Mouse (Mus musculus) naive thymus-derived CD4-positive, alpha-beta T cell, adult 2 months (primary cell): Measurements from ENCODE around the gene Tango2.
A peak's percentile ranks its signal among the peaks of the same experiment; 100 is the strongest.

Source experiments
- DNase-seq: peaks from one replicate; pipeline ENCODE4 v3.0.0-alpha.2; 2011; ENCODE audit warnings: low read depth

The Tango2 gene

DNA sequence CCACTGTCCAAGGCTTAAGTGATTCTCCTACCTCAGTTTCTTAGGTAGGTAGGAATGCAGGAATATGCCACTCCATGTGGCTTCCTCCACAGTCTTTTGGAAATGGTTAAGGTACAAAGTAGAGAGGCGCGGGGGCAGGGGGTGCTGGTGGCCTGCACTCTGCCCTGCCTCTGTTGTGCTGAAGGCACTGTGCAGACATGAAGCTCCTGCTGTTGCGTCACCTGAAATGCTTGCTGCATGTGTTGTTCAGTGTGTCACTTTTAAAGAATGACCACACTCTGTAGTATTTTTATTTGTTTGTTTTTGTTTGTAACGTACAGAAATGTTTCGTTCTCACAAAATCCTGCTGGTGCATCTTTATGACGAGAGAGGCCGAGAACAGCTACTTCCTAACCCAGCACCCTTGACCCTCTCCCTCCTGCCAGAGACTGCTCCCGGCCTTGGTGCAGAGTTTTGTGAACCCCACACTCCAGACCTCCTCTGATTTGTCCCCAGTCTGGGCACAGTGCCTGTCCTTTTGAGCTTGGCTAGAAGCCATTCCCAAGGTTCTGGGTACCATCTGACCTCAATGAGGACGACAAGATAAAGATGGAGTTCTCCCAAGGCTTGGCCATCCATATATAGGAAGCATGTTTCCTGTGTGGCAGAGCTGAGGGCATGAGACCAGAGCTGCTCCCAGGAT lies 35.3 kb upstream of the Tango2 start:
- DNase-seq: no peak

DNA sequence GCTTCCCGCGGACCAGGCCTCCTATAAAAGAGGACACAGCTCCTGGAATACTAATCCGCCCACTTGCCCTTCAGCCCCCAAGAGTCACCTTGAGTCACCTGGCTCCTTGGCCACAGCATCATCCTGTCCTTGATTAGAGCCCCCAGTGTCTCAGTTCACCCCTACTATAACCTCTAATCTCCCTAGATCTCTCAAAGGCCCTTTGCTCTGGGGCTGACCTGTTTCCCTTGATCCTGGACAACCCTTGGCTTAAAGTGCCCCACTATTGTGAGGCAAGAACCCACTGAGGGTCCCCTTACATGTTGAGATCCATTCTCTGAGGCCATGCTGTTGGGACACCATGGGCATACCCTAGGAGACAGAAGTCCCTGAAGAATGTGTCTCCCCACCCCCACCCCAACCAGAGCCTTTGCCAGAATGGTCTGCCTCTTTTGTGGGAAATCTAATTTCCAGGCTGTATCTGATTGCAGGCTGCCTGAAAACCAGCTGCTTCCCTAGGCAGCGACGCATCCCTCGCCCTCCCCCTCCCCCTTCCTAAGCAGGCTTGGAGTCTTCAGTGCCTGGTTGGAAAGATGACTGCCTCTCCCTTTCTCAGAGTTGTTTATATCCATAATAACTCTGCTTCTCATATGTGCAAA lies 33.8 kb upstream of the Tango2 start:
- no peak for DNase-seq

DNA sequence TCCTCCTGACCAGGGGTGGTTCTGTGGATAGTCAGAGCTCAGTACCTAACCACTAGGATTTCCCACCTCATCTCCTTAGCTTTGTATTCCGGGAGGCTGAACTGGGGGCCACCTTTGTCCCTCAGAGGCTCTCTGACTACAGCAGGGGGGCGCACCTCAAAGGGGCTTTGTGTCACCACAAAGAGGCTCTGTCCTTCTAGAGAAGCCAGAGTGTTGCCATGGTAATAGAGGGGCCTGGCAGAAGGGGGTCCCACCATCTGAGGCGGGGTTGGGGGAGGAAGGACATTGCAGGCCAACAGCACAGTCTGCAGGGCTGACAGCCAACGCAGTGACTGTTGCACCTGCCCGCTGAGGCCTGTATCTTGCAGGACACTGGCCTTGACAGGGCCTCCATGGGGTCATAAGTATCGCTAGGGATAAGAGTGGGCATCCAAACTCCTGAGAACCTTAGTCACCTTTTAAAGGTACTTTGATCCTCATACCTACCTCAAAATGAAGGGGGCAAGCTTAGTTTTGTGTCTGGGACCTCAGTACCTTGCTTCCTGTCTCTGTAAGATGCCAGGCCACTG lies 32.7 kb upstream of the Tango2 start:
- DNase-seq: no peak

DNA sequence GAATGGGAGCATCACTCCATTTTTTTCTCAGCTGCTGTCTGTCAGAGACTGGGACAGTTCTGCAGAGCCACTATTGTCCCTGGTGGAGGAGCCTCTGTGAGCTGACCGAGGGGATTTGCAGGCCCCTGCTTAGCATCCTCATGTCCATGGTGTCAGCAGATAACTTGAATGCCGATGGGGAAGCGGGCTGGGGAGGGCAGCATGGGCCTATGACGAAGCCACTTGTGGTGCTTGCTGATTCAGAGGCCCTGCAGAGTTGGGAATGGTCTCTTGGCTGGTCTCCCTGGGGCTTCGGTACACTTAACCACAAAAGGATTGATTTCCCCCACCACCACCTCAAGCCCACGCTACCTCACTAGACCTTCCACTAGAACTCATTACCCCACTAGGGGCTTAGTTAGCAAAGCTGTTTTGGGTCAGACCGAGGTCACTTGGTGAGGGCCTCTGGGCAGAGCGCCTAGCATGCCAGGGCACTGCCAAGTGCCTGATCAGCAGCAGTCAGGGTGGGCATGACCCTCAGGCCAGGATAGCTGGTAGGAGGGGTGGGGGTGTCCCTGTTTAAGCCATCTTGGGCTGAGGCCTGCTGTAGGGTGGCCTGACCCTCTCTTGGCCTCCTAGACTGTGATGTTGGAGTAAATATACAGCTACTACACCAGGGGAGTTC lies 31.6 kb upstream of the Tango2 start:
- no peak for DNase-seq

DNA sequence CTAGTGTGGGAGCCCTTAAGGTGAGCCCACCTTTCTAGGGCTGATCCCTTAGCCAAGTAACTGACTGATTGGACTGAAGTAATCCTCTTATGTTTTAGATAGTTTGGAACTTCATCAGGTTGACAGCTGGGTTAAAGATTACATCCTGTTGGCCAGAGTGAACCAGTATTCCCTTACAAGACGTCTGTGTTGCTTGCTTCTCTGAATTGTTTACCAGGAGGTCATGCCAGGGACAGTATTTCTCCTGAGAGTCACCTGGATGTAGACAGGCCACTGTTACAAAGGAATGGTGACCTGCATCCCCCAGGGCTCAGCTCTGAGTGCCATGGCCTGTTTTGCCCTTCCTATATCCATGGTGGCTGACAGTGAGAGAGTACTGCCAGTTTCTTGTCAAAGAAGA lies 30.6 kb upstream of the Tango2 start:
- DNase-seq: no peak

DNA sequence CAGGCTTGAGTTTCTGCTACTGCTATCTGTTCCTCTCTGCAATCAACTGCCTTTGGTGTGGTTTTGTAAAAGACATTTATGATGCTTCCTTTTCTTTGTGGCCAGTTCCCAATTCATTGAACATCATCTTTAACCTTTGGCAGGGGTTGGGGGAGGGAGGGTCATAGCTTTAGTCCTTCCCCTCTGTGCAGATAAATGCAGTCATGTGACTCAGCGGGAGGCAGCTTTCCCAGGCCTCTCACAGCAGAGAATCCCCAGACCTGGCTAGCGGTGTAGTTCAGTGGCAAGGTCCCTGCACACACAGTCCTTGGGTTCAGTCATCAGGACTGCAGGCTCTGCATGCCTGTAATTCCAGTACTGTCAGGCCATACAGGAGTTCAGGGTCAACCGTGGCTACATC lies 29.3 kb upstream of the Tango2 start:
- peak; percentile 32 for DNase-seq

DNA sequence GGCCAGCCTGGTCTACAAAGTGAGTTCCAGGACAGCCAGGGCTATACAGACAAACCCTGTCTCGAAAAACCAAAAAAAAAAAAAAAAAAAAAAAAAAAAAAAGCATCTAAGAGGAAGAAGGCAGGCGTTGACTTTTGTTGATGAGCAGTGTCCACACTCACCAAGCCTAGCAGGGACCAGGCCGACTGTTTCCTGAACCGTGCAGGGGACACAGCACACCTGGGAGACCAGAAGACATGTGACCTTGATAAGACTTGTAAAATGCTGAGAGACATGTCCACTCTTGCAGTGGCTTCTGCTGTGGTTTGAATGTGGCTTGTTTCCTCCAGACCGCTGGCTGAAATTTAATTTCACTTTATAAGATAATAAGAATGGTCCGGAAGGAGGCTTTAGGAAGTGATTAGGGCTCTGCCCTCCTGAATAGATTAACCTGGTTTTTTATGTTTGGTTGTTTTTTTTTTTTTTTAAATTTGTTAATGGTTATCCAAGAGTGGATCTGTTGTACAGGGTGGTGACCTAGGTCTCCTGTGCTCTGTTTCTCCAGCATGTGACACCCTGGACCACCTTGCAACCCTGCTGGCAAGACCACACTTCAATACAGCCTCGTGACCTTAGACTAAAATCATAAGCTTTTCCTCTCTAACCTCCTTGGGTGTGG lies 28.5 kb upstream of the Tango2 start:
- no peak for DNase-seq

DNA sequence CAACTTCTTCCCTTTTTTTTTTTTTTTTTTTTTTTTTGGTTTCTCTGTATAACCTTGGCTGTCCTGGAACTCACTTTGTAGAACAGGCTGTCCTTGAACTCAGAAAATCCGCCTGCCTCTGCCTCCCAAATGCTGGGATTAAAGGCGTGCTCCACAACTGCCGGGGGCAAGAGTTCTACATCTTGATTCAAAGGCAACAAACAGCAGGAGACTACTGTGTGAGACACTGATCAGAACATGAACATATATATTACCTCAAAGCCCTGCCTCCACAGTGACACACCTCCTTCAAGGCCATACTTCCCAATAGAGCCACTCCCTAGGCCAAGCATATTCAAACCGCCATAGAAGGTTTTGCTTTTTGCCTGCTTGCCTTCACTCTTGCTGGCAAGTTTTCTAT lies 25.7 kb upstream of the Tango2 start:
- DNase-seq: no peak

DNA sequence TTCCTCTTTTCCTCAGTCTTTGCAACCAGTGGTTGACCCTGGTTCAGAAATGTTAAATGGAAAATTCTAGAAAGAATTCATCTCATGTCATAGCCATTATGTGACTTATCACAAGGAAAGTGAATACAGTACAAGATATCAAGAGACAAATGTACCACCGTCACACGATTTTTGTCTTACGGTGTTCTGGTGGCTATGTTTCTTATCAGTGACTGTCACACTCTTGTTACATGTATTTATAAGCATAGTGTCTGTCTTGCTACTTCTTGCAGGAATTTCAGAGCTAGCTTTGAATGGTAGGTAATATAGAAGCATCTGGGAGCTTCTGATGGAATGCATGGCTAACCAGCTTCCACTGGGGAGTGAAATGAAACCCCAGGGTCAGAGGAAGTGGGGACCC lies 22.3 kb upstream of the Tango2 start:
- no peak for DNase-seq

DNA sequence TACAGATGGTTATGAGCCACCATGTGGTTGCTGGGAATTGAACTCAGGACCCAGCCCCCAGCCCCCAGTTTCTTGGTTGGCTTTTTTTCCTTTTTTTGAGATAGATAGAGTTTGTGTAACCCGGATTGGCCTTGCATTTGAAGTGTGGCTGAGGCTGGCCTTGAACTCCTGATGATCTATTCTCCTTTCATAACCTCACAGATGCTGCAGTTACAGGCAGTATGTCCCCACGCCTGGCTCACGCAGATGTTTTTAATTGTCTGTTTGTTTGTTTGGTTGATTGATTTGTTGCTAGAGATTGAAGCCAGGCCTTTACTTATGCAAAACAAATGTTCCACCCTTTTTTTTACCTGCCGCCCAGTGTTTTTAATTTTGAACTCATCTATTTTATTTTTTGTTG lies 18.9 kb upstream of the Tango2 start:
- no peak for DNase-seq

DNA sequence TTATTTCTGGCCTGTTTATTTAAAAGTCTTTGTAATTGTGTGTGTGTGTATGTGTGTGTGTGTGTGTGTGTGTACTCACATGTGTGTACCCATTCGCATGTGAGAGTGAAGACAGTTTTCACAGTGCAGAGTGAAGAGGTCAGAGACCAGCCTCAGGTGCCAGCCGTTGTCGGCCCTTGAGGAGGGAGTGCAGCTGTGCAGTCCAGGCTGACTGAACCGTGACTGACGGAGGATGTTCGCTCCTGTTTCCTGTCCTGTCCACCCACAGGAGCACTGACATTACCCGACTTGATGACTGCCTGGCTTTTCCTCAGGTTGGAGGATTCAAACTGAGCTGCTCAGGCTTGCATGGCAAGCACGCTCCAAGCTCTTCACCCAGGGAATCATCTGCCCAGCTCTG lies 15.0 kb upstream of the Tango2 start:
- no peak for DNase-seq

DNA sequence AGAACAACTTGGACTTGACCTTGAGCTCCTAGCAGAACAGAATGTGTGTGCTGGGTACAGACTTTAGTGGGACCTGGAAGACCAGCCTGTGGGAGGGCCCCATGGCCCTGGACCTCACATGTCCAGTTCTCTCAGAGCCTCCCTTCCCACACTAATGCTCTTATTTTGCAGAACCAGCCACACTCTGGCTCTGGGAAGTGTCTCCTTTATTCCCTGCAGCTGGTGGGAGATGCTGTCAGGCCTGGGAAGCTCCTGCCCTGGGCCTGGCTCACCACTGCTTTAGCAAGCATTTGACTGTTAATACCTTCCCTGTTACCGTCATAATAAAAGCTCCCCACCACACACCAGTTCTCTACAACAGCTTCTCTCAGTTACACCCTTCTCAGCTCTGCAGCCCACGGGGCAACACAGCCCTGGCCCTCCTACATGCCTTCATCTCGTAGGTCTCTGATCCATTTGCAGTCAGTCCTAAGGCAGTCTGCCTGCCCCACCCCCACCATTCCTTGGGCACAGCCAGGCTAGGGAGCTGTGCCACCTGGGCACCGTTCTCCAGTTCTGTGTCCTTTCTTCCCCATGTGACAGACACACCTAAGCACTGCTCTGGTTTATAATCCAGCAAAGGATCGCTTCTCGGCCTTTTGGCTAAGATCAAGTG lies 12.4 kb upstream of the Tango2 start:
- no peak for DNase-seq

DNA sequence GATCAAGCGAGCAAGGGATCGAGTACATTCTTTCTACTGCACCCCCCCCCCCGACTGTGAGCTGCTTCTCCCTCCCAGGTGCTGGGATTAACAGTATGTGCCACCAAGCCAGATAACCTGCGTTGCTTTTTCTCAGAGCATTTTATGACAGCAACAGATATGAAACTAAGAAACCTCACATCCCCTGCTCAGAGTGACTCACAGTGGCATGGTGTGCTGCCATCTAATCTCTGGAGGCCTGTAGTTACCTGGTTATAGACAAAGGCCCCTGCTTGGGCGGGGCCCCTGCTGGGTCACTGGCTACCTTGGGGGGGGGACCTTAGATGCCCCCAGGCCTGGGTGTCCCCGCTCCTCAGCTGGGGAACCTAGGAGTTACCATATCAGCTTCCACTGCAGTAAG lies 10.1 kb upstream of the Tango2 start:
- DNase-seq: no peak

DNA sequence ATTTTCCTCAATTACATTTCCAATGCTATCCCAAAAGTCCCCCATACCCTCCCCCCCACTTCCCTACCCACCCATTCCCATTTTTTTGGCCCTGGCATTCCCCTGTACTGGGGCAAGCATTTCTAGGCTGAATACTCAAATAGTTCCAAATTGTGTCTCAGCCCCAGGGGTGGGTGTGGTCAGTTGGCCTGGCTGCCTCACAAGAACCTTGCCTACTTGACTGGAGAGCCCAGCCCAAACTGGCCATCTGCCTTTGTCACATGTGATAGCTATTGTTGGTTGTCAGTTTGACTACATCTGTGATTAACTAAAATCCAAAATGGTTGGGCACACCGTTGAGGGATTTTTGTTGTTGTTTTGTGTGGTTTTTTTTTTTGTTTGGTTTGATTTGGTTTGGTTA lies 9.1 kb upstream of the Tango2 start:
- DNase-seq: no peak

DNA sequence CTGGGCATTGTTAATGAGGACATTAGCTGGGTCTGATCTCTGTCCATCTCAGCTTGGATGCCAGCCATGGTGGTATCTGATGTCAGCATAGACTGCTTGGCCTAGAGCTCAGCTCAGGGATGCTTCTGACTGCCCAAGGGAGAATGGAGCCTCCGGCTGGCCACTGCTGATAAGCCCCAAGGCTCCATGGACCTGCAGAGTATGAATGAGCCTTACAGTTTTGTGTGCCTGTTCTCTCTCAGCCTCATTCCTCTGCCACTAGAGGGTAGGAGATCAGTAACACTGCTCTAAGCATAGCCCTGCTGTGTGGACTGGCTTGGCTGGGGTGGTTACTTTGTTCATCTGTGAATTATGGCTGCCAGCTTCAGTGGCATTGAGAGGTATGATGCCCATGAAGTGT lies 5.2 kb upstream of the Tango2 start:
- DNase-seq: no peak

DNA sequence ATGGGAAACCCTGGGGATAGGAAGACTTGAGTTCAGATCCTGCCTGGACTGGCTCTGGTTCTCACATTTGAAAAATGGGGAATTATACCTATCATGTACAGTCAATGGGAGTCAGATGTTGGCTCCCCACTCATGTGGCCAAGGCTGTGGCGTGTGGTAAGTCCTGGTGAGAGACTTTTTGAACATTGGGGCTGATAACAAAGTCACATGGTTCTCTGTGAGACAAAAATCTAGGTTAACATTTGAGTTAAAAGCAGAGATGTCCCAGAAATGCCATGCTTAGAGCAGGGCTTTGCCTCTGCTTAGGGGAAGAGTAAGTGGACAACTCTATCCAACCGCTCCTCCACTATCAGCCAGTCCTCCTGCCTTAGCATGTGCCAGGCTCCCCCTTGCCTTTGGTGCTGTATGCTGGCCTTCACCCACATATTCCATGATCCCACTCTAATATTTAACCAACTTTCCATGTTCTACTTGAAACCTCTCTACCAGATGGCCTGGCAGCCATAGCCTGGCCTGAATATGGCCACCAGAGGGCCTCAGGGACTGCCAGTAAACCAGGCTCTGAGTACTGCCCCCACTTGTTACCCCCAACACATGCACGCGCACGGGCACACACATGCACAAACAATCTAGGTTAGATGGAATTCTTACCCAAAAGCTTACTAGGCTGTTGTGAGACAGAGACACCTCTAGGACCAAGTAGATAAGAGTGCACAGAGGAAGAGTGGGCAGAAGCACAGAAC lies 3.6 kb upstream of the Tango2 start:
- DNase-seq: peak; percentile 18

DNA sequence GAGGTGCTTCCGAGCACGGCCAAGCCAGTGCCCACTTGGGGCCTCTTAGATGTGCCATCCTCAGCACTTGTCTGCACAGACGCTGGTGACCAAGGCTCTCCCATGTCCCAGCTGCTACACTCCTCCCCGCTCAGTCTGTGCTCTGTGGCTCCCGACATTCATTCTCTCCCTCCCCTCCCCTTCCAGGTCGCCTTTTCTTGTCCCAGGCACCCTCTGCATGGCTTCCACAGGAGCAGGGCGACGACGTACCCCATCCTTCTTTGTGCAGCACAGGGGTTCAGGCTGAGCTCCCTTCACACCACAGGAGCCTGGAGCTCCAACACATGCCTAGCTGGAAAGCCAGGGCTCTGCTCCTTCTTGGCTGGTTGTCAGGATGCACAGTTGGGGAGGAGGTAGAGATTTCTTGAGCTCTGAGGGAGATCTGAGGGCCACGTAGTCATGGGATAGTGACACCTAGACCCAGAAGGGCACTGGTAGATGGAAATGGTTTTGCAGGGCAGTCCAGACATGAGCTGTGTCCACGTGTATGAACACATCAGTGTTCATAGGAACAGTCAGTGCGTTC lies 1.9 kb upstream of the Tango2 start:
- no peak for DNase-seq

DNA sequence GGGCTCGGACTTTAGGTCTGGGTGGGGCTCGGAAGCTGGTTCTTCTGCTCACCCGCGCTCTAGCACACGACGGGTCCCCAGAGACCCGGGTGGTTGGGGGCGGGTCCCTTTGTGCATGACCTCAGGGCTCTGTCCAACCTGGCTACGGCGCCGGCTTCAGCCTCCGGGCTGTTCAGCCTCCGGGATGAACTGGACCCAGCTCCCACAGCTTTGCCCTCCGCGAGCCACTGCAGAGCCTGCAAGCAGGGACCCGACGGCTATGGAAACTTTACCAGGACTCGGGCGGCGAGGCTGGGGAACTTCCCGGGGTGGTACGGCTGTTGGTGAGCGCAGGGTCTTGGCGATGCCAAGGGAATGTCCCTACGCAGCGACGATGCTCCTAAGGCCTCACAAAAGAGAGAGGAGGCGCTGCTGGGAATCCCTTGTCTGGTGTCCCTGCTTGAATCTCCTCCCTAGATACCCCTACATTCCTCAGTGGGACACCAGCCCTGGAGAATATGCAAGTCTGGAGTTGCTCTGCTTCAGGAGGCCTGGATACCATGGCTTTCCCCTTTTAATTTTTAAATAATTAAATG lies 785 bp upstream of the Tango2 start:
- no peak for DNase-seq

DNA sequence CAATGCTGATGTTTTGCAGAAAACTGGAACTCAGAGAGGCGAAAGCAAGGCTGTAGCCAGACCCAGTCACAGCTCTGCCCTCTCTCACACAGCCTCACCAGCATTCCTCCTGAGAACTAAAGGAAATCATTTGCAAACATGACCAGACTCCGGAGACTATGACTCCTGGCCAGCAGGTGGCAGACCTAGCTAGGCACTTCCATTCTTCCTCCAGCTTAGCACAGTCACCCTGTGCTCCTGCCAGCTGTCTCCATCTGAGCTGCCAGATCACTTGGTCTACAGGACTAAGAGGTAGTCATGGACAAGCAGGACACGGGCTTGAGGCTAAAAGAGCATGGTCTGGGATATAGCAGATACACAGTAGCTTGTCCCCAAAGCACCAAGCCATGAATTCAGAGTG lies 2.7 kb downstream of the Tango2 start:
- peak; percentile 87 for DNase-seq

DNA sequence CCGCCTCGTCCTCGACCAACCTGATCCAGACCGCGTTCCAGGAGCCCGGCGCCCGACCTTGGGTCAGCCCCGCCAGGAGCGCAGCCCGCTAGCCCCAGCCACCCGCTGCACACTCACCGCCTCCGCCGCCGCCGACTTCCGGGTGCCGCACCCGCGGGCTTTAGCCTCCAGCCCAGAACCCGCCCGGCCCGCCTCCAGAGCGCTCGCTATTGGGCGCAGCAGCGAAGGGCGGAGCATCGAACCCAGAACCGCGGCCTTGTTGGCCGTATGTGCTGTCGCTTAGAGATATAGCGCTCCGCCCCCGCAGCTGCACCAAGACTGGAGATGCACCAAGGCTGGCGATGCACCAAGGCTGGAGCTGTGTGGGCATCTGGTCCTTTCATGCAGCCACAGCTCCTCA lies 4.1 kb downstream of the Tango2 start:
- peak; percentile 95 for DNase-seq
